Mouse (Mus musculus): ENCODE measurements around the gene Emp3.
"Not testable (repeated sequence)": the region's sequence is repeated elsewhere in the genome, so short reads cannot be mapped to it uniquely, and the experiment has no call there.

The Emp3 gene

DNA sequence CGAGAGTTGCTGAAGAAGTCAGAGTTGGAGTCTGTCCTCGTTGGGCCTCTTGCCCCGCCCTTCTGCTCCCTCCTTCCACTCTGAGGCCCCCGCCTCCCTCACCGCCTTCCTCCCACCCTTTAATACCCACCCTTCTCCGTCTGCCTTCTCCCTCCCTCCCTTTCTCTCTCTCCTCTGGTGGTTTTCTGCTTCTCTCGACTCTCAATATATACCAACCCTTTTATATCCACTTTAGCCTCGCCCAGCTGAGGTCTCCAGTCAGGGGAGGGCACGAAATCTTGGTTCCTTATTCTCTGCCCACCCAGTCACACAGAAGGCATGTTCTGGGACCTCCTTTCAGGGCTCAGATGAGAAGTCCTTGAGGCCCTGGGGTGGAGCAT lies at the start of gene Emp3:
TSS of gene Emp3 (minus strand) at position 163 of the 380 bp plus-strand sequence.
- peak; percentile 69 for DNase-seq (ENCODE audit: low spot score)

DNA sequence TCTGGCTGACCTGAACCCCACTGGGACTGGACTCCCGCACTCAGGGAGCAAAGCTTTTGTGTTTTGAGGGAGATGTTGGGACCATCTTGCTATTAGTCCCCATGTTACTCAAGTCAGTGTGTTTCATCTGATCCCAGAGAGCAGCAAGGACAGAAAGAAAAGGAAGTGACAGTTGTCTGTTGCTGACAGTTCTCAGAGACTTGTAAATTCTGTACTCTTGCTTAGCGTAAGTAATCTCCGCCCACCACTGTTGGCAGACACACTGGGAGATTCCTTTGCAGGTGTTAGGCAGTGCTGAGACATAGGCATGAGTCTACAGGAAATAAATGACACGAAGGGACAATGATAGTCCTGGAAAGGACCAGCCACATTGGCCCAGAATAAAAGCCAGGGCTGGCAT lies 35.4 kb upstream of the Emp3 start:
- no peak for DNase-seq (ENCODE audit: low spot score)

DNA sequence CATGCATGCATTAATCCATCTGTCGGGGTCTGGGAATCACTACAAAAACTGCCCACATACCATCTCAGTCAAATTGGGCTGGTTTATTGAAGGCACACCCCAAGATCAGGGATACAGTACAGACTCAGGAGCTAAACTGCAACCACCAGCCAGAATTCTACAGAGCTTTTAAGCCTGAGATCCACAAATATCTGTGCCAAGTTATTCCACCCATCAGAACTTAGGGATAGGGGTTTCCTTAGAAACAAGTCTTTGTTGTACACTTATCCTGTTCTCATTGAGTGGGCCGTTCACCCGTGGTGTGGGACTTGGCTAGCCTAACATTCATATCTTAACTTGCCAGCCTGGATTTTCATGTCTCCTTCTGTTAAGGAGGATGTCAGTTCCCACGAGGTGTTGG lies 27.9 kb upstream of the Emp3 start:
- no peak for DNase-seq (ENCODE audit: low spot score)

DNA sequence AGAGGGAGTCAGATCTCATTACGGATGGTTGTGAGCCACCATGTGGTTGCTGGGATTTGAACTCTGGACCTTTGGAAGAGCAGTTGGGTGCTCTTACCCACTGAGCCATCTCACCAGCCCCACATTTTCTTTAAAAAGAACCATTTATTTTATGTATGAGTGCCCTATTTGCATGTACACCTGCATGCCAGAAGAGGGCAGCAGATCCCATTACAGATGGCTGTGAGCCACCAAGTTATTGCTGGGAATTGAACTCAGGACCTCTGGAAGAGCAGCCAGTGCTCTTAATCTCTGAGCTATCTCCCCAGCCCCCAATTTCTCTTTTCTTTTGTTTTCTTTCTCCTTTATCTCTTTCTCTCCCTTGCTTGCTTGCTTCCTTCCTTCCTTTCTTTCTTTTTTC lies 22.1 kb upstream of the Emp3 start:
- not testable (repeated sequence) for DNase-seq (ENCODE audit: low spot score)

DNA sequence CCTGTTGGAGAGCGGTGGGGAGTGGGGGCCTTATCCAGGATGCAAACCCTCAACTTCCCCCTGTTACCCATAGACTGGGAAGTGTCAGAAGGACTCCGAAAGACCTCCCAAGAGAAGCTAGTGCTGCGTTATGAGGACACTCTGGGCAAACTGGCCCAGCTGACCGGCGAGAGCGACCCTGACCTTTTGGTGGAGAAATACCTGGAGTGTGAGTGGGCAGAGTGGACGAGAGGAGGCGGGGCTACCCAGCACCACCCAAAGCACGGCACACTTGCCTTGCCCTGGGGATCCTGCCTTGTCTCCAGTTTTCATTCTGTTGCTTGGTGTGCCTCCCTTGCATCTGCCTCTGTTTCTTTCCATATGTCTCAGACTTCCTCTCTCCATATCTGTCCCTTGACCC lies 20.8 kb upstream of the Emp3 start:
- no peak for DNase-seq (ENCODE audit: low spot score)

DNA sequence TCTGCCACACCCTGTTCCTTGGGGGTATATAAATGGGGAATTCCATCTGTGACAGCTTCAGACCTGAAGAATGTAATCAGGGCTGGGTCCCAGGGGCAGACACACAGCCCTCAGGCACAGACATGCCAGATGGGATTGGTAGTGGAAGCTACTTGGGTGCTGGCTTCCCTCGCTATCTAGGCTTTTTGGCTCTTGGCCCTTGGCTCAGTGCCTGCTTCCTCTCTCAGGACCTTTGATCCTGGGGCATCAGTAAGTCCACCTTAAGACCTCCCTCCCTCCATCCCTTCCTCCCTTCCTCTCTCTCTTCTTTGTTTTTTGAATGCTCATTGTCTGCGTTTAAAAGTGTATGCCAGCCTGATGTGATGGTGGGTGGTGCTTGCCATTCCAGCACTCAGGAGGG lies 18.6 kb upstream of the Emp3 start:
- DNase-seq (ENCODE audit: low spot score) = no peak

DNA sequence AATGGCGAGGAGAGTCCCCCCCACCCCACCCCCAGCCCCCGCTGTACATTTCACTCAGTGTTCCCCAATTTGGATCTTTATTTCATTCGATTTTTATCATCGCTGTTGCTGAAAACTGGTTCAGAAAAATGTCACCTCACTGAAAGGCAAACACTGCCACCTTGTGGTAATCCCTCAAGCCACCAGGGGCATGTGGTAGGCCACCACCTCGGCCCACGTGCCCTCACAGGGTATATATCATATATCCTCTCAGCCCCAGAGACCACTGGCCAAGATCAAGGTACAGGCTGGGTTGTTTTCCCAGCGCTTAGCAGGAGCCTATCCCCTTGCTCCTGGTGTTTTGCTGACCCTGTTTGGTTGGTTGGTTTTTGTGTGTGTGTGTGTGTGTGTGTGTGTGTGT lies 13.9 kb upstream of the Emp3 start:
- peak; percentile 79 for DNase-seq (ENCODE audit: low spot score)

DNA sequence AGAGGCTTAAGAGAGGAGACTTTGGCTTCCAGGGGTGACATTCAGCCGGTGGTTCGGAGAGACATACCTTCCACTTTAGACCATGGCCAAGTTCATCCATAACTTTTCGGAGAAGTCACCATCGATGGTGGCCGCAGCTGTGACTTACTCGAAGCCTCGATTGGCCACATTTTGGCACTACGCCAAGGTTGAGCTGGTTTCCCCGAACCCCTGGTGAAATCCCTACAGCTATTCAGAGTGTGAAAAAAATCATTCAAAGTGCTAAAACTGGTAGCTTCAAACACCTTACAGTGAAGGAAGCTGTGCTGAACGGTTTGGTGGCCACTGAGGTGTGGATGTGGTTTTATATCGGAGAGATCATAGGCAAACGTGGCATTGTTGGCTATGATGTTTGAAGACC lies 12.6 kb upstream of the Emp3 start:
- DNase-seq (ENCODE audit: low spot score) = peak; percentile 34

DNA sequence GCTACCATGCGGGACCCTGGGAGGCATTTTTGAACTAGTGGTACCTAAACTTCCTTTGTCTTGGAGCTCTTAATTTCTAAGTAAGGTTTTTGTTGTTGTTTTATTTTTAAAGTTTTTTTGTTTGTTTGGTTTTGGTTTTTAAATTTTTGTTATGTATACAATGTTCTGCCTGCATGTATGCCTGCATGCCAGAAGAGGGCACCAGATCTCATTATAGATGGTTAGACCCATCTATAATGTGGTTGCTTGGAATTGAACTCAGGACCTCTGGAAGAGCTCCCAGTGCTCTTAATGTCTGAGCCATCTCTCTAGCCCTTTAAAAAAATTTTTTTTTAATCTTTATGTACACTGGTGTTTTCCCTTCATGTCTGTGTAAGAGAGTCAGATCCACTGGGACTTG lies 8.5 kb upstream of the Emp3 start:
- no peak for DNase-seq (ENCODE audit: low spot score)

DNA sequence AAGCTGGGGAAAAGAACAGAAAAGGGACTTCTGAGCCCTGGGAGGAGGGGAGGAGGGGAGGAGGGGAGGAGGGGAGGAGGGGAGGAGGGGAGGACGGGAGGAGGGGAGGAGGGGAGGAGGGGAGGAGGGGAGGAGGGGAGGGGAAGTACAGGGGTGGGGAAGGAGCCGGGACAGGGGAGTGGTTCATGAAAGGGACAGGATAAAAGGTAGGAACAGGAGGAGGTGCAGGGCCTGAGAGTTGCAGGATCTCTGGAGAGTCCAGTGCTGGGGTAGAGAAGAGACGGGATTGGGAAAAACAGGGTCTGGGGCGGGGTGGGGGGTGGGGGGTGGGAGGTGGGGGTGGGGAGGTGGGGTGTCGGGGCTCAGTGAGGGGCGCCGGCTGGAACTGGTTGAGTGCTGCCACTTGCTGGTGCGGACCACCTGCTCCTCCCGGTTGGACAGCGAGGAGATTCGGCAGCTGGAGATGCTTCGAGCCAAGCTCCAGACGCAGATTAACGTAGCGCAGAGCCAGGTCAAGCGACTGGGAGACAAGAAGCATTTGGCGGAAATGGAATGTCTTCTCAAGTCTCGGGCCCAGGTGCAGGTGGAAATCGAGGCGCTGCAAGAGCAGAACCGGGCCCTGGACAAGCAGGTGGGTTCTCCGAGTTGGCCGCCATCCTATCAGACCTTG lies 7.6 kb upstream of the Emp3 start:
- no peak for DNase-seq (ENCODE audit: low spot score)

DNA sequence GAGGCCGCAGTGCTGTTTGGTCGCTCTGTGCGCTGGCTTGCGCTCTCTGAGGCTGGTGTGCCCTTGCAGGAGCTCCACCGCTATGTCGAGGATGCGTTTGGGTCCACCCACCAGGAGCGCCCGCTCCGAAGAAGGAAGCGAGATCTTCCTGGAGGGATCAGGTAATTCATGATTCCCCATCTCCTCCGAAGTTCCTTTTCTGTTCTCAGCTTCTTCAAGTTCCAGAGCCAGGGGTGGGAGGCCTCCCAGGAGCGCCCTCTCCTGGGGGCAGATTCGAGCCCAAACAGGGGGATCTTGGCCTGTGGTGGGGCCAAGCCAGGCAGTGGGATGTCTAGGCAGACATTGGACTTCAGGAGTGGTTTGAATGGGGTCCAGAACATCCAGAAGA lies 3.2 kb upstream of the Emp3 start:
- DNase-seq (ENCODE audit: low spot score) = peak; percentile 26

DNA sequence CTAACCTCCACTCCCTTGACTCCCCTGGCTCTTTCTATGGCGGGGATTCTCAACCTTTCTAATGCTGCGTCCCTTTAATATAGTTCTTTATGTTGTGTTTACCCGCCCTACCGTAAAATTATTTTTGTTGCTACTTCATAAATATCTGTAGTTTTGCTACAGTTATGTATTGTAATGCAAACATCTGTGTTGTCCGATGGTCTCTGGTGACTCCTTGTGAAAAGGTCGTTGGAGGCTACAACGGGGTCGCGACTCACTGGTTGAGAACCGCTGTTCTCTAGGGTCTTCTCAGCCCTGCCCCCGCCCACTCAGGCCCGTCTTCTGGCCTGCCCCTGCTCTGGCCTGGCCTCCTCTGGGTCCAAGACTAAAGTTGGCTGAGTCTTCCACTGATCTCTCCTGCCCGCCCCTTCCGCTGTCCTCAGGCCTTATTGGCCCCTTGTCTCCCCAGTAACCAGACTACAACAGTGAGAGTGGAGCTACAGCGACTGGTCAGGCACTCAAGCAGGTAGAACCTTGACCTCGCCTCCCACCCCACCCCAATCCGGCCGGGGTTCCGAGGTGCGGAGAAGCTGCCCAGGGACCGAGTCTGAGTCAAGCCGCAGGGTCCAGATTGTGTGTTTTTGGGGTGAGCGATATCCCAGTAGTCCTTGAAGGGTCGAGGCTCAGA lies 2.7 kb upstream of the Emp3 start, which contains the start of gene Ccdc114:
TSS of gene Ccdc114 (plus strand) at position 311 of the 667 bp plus-strand sequence.
- peak; percentile 25 for DNase-seq (ENCODE audit: low spot score)

DNA sequence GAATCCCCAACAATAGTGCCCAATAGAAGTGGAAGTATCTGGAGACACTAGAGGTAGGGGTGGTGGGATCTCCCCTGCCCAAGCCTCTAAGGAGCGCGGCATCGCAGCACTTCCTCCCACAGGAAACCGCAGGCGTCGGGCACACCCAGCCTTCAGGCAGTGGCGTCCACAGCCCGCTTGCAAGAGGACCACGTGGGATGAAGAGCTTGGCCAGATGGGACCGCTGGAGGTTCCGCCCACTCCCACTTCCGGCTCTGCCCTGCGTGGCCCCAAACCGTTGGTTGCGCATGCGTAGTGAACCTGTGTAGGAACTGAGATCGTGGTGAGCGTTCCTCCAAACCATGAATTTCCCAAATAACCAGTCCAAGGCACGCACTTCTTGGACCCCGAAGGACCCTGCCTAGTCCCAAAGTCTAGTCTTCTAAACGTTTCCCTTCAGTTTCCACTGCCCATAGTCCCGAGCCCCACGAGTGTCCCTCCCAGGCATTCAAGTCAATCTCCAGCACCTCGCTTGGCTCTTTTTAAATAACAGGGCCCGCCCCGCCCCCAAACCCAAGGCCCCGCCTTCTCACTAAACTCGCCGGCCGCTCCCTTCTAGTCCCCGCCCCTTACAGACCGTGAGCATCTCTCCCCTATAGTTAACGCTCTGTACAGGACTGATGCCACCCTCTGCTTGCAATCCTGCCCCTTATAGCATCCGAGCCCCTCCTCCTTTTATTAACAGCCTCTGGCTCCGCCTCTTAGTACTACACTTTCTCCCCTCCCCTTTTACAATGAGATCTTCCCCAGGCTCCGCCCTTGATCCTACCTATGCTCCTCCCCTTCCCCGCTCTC lies 1.9 kb upstream of the Emp3 start:
- DNase-seq (ENCODE audit: low spot score) = peak; percentile 98

DNA sequence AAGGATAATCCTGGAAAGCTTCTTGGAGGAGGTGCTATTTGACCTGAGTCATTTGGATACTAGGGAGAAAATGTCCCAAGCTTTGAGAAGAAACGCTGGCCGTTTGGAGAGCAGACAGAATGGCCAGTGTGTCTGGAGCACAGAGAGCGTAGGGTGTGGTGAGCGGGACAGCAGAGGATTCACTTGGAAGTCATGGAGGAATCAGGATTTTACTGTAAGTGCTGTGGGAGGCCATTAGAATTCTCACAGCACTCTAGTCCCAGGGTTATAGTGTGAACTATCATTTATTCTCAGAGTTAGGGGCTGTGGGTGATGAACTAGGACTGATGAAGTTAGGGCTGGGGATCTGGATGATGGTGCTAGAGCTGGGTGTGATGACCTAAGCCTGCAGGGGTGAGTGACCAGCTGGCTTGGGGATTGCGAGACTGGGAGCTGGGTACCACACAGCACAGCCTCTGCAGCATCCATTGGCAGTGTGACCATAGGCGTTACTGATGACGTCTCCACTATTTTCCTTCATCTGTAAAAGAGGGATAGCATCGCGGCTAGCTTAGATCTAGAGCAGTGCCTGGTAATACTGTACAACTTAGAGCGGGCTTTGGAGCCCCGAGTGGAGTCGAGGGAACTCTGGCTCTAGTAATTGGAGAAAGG lies 871 bp upstream of the Emp3 start:
- DNase-seq (ENCODE audit: low spot score) = no peak

DNA sequence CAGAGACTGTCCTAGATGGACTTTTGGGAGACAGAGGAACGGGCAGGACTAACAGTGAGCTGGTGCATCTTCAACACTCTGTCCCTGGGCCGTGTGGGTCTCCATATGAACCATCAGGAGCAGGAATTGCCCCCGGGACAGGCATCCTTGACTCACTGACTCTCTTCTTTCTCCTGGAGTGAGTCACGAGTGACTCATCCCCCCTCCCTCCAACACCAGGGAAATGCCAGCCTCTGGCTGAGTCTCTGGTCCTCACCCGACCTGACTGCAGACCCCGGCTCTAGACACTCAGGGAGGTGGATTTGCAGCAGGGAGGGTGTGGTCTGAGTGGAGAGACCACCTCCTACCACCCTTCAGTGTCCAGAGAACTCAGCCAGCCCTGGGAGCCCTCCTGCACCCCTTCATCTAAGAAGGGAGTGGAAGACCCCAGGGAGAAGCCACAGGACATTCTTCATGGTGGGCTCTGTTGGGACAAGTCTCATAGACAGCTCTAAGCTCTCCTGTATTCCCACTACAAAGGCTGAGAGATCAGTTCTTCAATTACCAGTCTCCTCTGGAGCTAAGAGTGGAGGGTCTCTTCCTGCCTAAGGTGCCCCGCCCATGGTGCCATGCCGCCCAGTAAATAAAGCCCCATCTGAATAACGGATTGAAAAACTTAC lies 492 bp downstream of the Emp3 start:
- DNase-seq (ENCODE audit: low spot score) = no peak

DNA sequence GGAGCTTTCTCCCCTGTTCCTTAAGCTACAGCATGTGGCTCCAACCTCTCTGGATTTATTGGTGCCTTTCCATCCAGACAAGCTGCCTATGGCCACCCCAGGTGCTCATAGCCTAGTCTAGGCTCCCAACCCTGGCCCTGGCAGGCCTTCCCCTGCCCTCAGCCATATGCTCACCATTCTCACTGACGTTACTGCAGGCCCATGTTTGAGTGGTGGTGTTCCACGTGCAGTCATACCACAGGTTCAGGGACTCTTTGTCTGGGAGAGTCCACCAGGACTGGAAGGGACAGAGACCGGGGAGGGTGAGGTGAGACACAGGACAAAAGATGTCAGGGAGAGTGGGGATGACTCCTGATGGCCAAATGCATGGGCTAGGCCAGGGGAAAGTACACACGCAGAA lies 1.4 kb downstream of the Emp3 start:
- DNase-seq (ENCODE audit: low spot score) = no peak

DNA sequence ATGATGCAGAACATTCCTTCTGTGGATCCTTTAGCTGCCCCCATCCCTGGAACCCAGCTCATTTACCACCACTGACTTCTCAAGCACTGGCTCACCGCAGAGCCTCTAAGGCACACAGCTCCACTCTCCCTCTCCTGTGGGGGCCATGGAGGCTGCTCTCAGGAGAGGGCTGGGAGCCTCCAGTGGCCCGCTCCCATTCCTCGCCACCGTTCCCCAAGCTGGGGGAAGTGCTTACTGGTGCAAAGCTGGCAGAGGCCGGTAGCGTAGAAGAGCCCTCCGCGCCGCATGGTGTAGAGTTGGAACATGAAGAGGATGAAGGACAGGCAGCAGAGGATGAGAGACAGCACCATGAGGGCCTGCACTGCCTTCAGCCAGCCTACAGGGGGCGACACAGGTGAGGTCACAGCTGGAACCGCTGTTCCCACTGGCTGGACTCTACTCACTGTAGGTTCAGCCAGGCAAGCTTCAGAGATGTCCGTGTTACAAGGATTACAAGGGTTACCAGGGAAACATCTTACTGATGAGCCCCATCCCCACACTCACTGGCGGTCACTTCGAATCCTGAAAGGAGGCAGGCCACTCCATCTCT lies 2.0 kb downstream of the Emp3 start:
- peak; percentile 36 for DNase-seq (ENCODE audit: low spot score)

DNA sequence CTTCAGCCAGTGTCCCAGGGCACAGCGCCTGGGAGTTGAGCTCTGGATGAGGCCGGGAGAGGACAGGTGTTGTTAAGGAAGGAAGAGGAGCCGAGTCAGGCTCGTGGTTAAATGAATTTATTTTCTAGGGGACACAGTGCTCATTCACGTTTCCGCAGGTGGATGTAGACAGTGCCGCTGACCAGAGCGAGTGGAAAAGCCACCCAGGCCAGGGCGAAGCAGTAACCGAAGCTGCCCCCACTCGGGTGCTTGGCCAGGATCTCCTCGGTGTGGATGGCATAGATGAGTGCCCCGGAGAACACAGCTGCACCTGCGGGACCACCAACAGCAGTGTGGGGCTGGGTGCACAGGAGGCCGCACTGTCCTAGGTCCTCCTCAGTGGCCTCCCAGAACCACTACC lies 3.3 kb downstream of the Emp3 start:
- no peak for DNase-seq (ENCODE audit: low spot score)

DNA sequence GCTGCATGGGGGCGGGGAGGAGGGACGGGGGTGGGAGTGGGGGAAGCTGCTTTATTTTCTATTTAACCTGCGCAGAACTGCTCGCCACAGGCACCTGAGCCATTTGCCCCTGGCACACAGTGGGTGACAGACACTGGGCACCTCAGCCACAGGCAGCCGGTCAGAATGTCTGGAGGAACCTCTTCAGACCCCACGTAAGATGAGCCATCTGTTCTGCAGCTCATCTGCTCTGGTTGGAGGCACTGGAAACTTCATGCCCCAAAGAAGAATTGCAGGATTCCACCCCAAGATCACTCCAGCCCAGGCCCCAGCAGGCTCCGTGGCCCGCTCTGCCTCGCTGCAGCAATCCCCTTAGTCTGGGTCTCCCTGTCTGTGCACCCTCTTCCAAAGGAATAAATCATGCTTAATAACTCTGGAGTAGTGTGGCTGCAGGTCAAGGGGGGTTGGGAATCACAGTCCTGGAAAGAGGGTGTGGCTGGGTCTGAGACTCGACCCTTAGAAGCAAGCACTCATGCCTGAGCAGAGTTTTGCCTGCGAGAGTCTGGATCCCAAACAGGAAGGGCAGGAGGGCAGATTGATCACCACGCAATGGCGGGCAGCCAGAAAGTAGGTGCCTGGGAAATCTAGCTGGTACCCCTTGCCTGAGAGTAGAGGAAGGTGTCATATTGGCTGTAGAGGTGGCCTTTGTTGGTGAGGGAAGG lies 4.0 kb downstream of the Emp3 start:
- no peak for DNase-seq (ENCODE audit: low spot score)

DNA sequence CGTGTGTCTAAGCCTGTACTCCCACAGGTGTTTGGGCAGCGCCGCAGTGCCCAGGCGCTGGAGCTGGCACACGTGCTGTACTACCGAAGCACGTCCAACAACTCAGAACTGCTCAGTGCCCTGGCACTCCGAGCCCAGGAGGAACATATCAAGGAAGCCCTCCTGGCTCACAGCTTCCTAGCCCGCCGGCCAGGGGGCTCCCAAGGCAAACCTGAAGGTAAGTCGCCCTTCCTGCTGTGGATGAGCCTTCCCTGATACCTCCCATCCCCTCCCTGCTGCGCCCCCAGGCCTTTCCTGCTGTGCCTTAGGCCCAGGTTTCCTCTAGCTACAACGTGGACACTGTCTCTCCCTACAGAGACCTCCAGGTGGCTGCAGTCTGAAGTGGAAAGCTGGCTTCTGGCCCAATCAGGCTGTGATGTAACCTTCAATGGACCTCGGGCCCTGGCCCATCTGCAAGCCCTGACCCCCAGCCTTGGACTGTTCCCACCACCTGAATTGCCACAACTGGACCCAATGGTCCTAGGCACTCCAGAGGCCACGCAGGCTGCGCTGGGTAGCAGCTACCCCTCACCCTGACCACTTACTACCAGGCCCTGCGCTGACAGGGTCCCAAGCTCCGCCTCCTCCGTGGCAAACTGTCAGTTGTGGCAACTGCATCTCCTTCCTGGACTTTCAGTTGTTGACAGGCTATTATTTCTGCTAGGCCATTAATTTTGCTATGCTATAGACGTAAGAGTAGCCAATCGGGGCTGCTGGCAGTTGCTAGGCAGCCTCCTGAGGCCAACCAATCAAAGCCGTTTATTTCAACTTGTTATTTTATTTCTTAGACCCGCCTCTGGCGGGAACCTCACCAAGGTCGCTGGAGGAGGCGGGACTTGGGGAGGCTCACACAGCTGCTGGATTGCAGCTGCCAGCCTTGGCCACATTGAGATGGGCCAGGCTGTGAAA lies 4.9 kb downstream of the Emp3 start:
- peak; percentile 82 for DNase-seq (ENCODE audit: low spot score)

Measured in T-cell, adult 2 months (primary cell).